Mouse (Mus musculus) right cerebral cortex, postnatal 36 days (tissue): ENCODE data around the gene Rbpjl.

Source experiments
- DNase-seq, 2 experiments: peaks; one replicate each; pipeline ENCODE4 v3.0.0; 2022; ENCODE audit warnings: low spot score in 2 of 2, mixed read lengths in 1 of 2

Rbpjl gene

DNA sequence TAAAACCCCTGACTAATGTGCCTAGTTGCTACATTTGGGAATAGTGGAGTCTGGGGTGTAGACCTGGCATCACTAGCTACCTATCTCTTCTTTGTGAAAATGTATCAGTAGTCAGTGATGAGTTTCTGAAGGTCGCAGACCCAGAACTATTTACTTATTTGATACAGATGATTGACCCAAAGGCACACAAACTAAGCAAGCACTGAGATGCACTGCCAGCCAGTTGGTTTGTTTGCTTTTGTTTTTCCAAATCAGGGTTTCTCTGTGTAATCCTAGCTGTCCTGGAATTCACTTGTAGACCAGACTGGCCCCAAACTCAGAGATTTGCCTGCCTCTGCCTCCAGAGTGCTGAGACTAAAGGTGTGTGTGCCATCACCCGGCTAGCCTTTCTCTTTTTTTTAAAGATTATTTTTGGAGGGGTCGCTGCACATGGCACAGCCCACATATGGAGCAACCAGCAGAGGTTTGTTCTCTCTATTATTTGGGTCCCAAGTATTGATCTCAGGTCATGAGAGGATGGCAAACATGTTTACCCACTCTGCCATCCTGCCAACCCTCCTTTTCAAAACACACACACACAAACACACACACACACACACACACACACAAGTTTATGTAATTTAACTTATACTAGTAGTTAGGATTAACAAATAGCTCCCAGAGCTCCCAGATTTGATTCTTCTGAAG is 42.6 kb downstream of the Rbpjl start:
- no peak for DNase-seq

DNA sequence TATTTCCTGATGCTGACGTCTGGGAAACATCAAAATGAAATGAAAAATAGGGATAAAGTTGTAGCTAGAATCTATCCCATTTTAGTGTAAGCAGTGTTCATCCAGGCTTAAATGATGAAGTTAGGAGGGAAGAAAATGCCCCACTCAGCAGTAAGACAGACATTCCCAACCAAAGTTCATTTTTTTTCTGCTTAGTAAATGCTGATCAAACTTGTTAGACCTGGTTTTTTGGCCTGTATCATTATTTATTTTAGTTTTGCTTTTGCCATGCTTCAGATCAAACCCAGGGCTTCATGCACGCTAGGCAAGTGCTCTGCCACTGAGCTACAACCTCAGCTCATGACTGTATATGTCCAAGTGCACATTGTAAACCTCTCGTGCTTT is 43.1 kb downstream of the Rbpjl start:
- DNase-seq, result no peak

DNA sequence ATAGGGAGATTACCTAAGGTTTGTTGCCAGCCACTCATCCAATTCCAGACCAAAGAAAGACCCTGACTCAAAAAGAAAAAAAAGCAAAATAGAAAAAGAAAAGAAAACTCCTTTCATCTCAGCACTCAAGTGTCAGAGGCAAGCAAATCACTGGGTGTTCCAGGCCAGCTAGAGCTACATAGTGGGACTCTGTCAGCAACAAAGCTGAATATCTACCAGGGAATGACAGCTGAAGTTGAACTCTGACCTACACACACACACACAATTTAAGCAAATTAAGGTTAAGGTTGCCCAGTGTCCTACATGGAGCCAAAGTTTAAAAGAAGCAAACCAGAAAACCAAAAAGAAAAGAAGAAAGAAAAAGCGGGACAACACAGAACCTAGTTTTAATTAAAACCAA is 45.2 kb downstream of the Rbpjl start:
- DNase-seq, result no peak

DNA sequence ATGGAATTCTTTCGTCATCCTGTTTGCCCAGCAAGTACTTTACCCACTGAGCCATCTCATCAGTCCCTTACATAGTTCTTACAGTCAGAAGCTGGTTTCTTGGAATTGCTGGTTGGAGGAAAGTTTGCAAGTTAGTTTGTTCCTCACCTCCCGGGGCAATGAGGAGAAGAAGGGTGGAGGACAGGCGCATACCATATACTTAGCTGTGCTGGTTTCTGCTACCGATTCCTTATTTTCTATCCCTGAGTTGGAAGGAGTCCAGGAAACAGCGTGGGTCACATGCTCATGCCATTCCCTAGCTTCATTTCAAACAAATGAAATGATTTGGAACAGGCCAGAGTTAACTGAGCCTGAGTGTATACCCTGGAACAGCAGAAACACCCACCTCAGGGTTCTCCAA is 46.0 kb downstream of the Rbpjl start:
- no peak for DNase-seq

DNA sequence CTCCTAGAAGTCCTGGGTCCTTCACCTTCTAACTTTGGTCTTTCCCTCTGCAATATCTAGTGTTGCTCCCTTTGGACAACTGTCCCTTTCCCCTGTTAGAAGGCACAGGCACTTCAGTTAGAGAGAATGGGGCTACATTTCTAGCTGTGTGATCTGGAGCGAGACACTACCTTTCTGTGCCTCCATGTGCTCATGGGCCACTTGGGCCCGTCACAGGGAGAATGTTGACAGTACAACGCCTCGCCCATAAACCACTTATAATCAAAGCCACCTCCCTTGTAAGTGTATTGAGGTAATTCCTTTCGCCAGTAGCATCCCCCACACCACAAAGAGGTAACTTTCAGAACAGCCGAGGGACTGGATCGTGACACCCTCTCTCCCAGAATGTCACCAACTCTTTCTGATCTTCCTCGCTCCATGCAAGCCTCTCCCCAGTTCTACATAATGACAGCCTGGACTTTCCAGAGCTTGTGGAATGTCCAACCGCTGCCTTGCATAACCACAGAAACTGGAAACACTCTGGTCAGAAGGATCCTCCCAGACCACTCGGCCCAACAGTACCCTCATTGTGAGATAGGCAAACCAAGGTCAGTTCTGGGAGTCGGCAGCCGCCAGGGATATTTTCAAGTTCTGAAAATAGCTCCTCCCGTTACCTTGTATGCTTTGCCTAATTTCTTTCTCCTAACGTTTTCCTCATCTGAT is 46.6 kb downstream of the Rbpjl start:
- no peak for DNase-seq

DNA sequence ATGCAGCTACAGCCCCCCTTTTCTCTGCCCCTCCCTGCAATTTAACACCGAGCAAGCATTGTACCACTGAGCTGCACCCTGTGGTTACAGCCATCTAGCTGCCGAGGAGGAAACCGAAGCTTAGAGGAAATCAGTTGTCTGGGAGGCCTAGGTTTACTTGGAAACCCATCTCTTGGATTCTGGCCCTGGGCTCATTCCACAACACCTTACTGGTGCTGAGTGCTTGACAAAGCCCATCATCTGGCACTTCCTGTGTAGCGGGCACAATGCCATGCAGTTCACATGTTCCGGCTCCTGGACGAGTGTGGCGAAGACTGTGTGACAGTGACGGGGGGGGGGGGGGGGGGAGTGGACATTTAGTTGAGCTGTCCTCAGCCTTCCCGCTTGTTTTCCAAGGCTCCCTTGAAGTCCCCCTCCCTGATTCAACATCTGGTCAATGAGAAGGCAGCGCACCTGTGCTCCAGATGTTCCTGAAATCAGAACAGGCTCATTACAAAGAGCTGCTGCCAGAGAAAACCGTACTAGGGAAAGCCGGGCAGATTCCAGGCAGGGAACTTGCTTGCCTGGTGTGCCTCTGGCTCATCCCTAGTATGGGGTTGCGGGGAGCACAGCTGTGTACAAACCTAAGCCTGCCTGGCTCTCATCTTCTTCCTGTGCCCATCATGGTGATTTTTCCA is 49.2 kb downstream of the Rbpjl start:
- DNase-seq, result no peak

DNA sequence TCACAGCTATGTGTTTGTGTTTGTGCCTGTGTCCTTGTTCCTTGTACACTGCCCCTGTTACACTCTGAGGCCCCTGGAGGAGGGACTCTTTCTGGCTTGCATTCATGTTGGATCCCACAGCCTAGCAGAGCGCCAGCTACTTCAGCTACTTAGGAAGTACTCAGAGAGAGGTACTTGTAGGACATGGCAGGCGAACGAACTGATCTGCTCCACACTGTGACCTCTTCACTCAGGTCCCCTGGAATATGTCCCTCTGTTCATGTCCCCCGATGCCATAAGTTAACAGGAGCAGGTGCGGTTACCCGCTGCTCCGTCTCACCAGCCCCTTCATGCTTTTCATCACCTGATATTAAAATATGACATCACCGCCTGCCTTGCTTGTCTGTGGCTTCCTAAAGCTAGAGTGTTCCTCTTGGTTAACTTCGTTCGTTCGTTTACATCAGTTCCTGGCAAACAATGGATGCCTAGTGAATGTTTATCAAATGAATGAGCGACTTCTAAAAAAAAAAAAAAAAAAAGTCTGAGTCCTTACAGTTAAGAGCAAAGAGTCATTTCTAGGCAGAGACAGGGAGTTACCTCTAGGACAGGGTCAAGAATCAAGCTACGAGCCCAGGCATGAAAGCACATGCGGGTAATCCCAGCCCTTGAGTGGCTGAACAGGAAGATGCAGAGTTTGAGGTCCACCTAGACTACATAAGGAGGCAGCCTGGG is 50.3 kb downstream of the Rbpjl start:
- no peak for DNase-seq

DNA sequence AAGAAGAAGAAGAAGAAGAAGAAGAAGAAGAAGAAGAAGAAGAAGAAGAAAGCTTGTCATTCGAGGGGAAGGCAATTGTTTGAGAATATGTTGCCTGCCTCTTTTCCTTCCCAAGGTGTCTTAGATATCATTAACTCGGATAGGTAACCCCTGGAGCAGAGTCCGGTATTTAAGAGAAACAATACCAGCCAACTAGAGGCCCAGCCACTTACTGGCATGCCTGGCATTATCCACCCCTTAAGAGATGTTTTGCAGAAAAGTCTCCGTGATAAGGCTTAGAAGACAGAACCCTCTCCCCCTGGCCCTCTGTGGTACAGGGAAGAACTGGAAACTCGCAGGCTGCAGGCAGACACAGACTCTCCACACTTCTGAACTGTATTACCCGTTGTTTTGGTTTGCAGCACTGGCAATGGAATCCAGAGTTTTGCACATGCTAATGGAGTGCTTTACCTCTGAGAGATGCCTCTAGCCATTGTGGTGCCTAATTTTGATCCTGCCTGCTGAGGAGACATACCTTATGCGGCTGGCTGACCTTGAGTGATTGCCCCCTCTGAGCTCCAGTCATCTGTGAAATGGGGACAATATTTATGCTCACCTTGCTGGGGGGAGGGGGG is 51.1 kb downstream of the Rbpjl start:
- no peak for DNase-seq

DNA sequence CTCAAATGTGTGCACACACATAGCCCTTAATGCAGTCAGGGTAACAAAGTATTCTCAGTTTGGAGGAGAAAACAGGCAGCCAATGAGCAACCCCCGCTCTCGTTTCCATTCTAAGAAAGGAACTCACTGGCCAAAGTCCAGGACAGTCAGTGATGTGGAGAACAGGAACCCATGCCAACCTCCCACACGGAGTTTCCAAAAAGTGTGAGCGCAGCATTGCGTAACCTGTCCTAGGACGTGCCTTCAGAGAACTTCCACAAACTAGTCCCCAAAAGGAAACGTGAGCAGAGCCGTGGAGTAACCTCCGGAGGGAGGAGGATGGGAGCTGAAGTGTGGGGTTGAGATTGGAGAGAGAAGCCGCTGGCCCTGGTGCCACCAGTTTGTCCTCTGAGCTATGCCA is 51.9 kb downstream of the Rbpjl start:
- DNase-seq, result peak; percentile 79 to 90

DNA sequence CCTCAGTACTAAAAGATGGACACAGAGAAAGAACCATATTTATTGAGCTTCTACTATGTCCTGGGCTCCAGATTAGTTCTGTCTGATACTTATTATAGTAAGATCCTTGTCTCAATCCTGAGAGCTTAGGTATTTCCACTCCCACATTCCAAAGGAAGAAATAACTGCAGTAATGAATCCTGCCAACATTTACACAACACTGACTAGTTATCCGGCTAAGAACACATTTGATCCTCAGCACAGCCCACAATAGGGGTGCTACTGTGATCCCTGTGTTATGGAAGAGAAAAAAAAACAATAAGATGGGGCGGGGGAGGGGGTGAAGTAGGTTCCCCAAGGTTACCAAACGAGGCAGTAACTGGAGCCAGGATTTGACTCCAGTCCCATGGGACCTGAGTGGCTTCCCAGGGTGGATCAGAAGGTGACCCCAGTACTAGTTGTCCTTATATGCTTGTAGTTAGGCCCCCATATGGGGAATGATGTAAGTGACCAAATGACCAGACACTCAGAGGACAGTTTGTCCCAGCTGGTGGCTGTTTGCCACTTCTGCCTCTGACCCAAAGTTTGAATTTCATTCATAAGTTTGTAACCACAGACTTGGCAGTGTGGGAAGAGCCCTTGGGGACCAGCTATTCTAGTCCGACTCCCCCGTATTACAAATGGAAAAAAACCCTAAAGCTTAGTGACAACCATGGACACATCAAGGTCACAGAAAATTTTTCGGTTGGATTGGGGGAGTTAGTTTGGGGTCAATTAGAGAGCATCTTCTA is 52.7 kb downstream of the Rbpjl start:
- DNase-seq, result no peak

DNA sequence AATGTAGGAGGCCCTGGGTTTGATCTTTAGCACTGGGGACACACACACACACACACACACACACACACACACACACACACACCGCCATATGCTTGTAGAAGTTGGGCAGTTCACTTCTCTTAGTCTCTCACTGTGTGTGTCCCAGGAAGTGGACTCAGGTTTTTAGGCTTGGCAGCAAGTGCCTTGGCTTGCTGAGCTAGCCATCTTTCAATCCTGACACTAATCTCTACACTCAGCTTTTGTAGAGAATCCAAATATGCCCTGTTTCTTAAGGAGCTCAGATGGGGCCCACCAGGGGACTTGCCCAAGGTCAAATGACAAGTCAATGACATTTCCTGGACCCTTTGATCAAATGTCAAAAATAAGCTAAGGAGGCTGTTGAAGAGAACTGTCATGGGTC is 53.5 kb downstream of the Rbpjl start:
- no peak for DNase-seq

DNA sequence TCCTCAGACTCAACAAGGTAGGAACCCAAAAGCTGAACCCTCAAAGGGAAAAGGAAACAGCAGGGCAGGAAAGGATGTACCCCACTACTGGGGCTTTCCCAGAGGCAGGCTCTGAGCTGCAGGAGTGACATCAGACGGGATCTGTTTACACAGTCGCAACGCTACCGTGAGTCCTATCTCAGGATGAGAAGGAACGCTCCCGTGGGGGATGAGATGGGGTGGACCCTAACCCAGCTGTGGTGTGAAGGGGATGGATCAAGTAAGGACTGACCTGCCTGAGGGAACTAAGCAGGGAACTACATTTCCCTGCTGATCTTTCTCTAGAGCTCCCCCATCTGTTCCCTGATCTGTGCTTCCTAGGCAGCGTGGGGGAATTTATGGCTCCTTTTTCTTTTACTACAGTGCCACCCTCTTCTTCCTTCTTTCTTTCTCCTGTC is 53.9 kb downstream of the Rbpjl start, which contains the start of gene Sys1:
Sys1 (plus strand) TSS at position 101 of the 437 bp plus-strand sequence.
- DNase-seq, result no peak

DNA sequence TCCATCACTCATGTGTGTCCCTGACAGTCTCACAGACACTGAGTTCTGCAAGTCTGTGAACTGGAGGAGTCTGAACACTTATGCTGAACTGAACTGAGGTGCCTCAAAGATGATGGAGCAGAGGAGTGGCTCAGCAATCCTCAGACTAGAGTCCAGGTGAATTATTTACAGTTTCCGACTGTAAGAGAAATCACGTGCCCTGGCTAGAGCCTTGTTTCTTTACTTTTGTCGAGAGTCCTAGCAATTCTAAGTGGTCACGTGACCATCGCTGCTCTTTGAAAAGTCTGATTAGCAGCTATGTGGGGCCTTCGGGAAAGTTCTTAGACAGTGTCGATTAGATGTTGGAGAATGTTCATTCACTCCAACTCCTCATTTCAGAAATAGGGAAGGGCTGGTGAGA is 55.0 kb downstream of the Rbpjl start:
- DNase-seq, result no peak

DNA sequence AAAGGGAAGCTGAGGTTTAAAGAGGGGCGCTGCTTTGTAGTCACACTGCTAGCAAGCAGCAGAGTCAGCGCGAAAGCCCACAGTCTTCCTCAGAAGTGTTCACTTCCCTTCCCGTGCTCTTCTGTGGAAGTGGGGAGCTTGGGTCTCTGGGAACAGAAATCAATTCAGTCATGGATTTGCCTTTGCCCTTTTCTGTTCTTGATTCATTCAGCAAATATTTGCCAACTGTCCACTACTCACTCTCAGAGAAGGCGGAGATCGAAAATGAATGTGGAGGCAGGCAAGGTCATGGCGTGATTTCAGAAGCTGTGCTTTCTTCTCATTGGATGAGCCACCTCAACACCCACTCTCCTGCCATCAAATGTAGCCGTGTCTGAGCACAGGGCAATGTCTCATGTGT is 55.6 kb downstream of the Rbpjl start:
- no peak for DNase-seq

DNA sequence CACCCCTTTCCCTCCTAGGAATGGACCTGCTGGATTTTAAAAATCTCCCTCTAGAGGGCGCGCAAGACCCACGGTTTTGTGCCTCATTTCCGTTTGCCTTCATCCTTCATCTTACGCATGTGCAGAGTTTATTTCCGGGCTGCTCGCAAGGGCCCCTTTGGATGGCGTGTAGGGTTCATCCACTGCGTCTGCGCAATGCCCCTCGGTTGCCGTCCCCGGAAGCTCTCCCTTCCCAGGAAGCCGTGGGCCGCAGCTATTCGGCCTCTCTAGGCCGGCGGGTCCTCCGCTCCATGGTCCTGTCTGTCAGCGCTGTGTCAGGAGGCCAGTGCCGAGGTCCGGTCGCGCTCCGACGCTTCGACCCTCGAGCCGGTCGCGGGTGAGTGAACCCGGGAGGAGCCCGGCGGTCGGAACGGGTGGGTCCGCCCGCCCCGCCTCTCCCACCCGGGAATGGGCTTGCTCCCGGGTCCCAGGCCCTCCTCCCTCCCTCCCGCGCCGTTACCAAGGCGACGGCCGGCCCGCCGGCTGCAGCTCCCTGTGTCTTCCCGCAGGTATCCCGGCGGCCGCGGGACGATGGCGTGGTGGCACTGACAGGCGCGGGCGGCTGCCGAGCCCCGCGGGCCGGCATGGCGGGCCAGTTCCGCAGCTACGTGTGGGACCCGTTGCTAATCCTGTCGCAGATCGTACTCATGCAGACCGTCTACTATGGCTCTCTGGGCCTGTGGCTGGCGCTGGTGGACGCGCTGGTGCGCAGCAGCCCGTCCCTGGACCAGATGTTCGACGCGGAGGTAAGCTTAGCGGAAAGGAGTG is 58.0 kb downstream of the Rbpjl start, which contains the start of gene Gm20458:
Gm20458 (plus strand) TSS at position 223 of the 807 bp plus-strand sequence.
- peak; percentile 96 to 98 for DNase-seq
